Mouse (Mus musculus) heart, adult 2 months (tissue): ENCODE data around the gene Cnnm2.

ENCODE experiments used
- CTCF ChIP-seq: fragments of 200-600 bp; IDR thresholded peaks from 2 replicates; pipeline ENCODE4 v1.8.1; 2022; ENCODE audit warnings: antibody characterized with exemption, mild to moderate bottlenecking, moderate library complexity
- POLR2A ChIP-seq: fragments of 200-500 bp; IDR thresholded peaks from 2 replicates; pipeline ENCODE4 v1.6.1; 2011; ENCODE audit warnings: mild to moderate bottlenecking, low read depth, low read length, control low read depth; ENCODE audit not compliant: insufficient read depth

DNA sequence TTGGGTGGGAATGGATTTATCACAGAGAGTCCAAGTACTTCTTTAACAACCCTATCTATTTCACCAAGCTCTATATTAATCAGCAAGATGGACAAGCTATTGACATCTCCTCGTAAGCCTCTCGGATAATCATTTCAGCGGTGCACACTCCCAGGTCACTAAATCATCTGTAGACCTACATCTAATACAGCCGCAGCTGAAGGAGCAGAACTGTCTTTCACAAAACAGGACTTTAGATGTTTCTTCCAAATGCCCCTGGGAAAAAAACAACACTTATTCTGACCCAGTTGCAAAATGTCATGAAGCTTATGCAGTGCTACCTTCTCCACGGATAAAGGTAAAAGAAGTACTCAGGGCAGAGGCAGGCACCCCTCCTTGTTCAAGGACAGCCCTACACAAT, 146.8 kb downstream of the Cnnm2 start:
- TF ChIP-seq POLR2A (no peak), CTCF (no peak)
